Mouse (Mus musculus): ENCODE measurements around the gene Nudt6. TPM values are rescaled to one million over a fixed set of nuclear protein-coding genes. Genes with fewer than 3 reads are reported as not detected.
A peak's percentile ranks its signal among the peaks of the same experiment; 100 is the strongest.

The Nudt6 gene
- total RNA-seq (2015; ENCODE audit: low replicate concordance) (not detected in 2 replicates), total RNA-seq (2017; ENCODE audit: low replicate concordance) (2.2 TPM in 1 of 2 replicates, not detected in the other)

- peak; percentile 75 for ATAC-seq (replicated peaks; ENCODE audit: low FRiP score, poor library complexity, severe bottlenecking)
These were observed at the start of gene Nudt6 for GRCm38 (mm10) chr3:37420072-37420471. Nudt6 (minus strand) TSS chr3:37420211.

- ATAC-seq (replicated peaks; ENCODE audit: low FRiP score, poor library complexity, severe bottlenecking) = no peak
These were observed 49.3 kb upstream of the Nudt6 start for GRCm38 (mm10) chr3:37469353-37469752.

GRCm38 (mm10) chr3:37468170-37468569 is 48.2 kb upstream of the Nudt6 start:
- ATAC-seq (replicated peaks; ENCODE audit: low FRiP score, poor library complexity, severe bottlenecking) = no peak

GRCm38 (mm10) chr3:37455992-37456391 is 36.0 kb upstream of the Nudt6 start:
- ATAC-seq (replicated peaks; ENCODE audit: low FRiP score, poor library complexity, severe bottlenecking) = no peak

GRCm38 (mm10) chr3:37443409-37443808 is 23.4 kb upstream of the Nudt6 start:
- ATAC-seq (replicated peaks; ENCODE audit: low FRiP score, poor library complexity, severe bottlenecking) = no peak

GRCm38 (mm10) chr3:37439770-37440169 is 19.8 kb upstream of the Nudt6 start:
- ATAC-seq (replicated peaks; ENCODE audit: low FRiP score, poor library complexity, severe bottlenecking) = no peak

- no peak for ATAC-seq (replicated peaks; ENCODE audit: low FRiP score, poor library complexity, severe bottlenecking)
These were observed 10.3 kb upstream of the Nudt6 start for GRCm38 (mm10) chr3:37430359-37430758.

GRCm38 (mm10) chr3:37426069-37426468 is 6.1 kb upstream of the Nudt6 start:
- ATAC-seq (replicated peaks; ENCODE audit: low FRiP score, poor library complexity, severe bottlenecking) = no peak

GRCm38 (mm10) chr3:37421179-37421578 is 1.2 kb upstream of the Nudt6 start:
- ATAC-seq (replicated peaks; ENCODE audit: low FRiP score, poor library complexity, severe bottlenecking) = no peak

GRCm38 (mm10) chr3:37420641-37421040 is 630 bp upstream of the Nudt6 start:
- ATAC-seq (replicated peaks; ENCODE audit: low FRiP score, poor library complexity, severe bottlenecking) = no peak

GRCm38 (mm10) chr3:37419458-37419991 is 486 bp downstream of the Nudt6 start, which contains the start of gene Spata5:
Spata5 (plus strand) TSS chr3:37419896.
- peak; percentile 83 for ATAC-seq (replicated peaks; ENCODE audit: low FRiP score, poor library complexity, severe bottlenecking)

GRCm38 (mm10) chr3:37418961-37419457 is 1.0 kb downstream of the Nudt6 start:
- peak; percentile 35 for ATAC-seq (replicated peaks; ENCODE audit: low FRiP score, poor library complexity, severe bottlenecking)

- ATAC-seq (replicated peaks; ENCODE audit: low FRiP score, poor library complexity, severe bottlenecking) = no peak
These were observed 1.7 kb downstream of the Nudt6 start for GRCm38 (mm10) chr3:37418341-37418740.

GRCm38 (mm10) chr3:37414413-37414960 is 5.5 kb downstream of the Nudt6 start:
- no peak for ATAC-seq (replicated peaks; ENCODE audit: low FRiP score, poor library complexity, severe bottlenecking)

GRCm38 (mm10) chr3:37413446-37413845 is 6.6 kb downstream of the Nudt6 start:
- ATAC-seq (replicated peaks; ENCODE audit: low FRiP score, poor library complexity, severe bottlenecking) = no peak

GRCm38 (mm10) chr3:37407598-37407997 is 12.4 kb downstream of the Nudt6 start:
- no peak for ATAC-seq (replicated peaks; ENCODE audit: low FRiP score, poor library complexity, severe bottlenecking)

GRCm38 (mm10) chr3:37401729-37402610 is 18.0 kb downstream of the Nudt6 start:
- no peak for ATAC-seq (replicated peaks; ENCODE audit: low FRiP score, poor library complexity, severe bottlenecking)

GRCm38 (mm10) chr3:37398661-37399395 is 21.2 kb downstream of the Nudt6 start:
- ATAC-seq (replicated peaks; ENCODE audit: low FRiP score, poor library complexity, severe bottlenecking) = no peak

GRCm38 (mm10) chr3:37397646-37398045 is 22.4 kb downstream of the Nudt6 start:
- no peak for ATAC-seq (replicated peaks; ENCODE audit: low FRiP score, poor library complexity, severe bottlenecking)

Data from erythroid progenitor cell, adult 5-6 weeks (primary cell).